Mouse (Mus musculus) MEL (cell line): ENCODE results near the gene Gm17359. TPM values are rescaled to one million over a fixed set of nuclear protein-coding genes. Genes with fewer than 3 reads are reported as not detected.

Experiments
- DNase-seq: peaks from one replicate; pipeline ENCODE4 v3.0.0; 2011; ENCODE audit warnings: low read depth, low spot score
- H3K27ac ChIP-seq: 2 replicates; pipeline ENCODE4 v1.5.1; 2012; ENCODE audit warnings: low read depth, mild to moderate bottlenecking, control low read depth, low read length, moderate library complexity; ENCODE audit not compliant: control insufficient read depth
- H3K27me3 ChIP-seq, 2 experiments: fragments of 150-350 bp in 1 of 2; sonication (generic) in 1 of 2; 2 replicates each; pipeline ENCODE4 v1.6.1; 2012; ENCODE audit warnings: low read length in 2 of 2, mild to moderate bottlenecking in 2 of 2, improper control_type of control experiment in 1 of 2, moderate library complexity in 1 of 2; ENCODE audit not compliant: insufficient read depth in 2 of 2, control insufficient read depth in 1 of 2
- H3K36me3 ChIP-seq, 2 experiments: 2 replicates each; pipeline ENCODE4 v1.6.1; 2012 to 2014; ENCODE audit warnings: low read length in 2 of 2, improper control_type of control experiment in 1 of 2, inconsistent platforms in 1 of 2, mild to moderate bottlenecking in 1 of 2; ENCODE audit not compliant: insufficient read depth in 2 of 2, control insufficient read depth in 1 of 2
- H3K4me1 ChIP-seq, 2 experiments: fragments of 150-350 bp in 1 of 2; sonication (generic) in 1 of 2; 2 replicates each; pipeline ENCODE4 v1.6.1; 2012; ENCODE audit warnings: low read length in 2 of 2, improper control_type of control experiment in 1 of 2, mild to moderate bottlenecking in 1 of 2; ENCODE audit not compliant: insufficient read depth in 2 of 2, control insufficient read depth in 1 of 2
- H3K4me3 ChIP-seq, 2 experiments: fragments of 150-350 bp in 1 of 2; sonication (generic) in 1 of 2; 2 replicates each; pipeline ENCODE4 v1.5.1; 2012; ENCODE audit warnings: low read depth in 2 of 2, low read length in 2 of 2, mild to moderate bottlenecking in 2 of 2, moderate library complexity in 2 of 2, control low read depth in 1 of 2, improper control_type of control experiment in 1 of 2; ENCODE audit not compliant: control insufficient read depth in 1 of 2, insufficient read depth in 1 of 2
- H3K79me2 ChIP-seq: 2 replicates; pipeline ENCODE4 v1.6.1; 2012; ENCODE audit warnings: mild to moderate bottlenecking, low read length, moderate library complexity; ENCODE audit not compliant: control insufficient read depth, poor library complexity, insufficient read depth
- H3K9ac ChIP-seq: 2 replicates; pipeline ENCODE4 v1.6.1; 2012; ENCODE audit warnings: low read depth, mild to moderate bottlenecking, control low read depth, low read length, moderate library complexity; ENCODE audit not compliant: control insufficient read depth, poor library complexity, severe bottlenecking
- H3K9me3 ChIP-seq: fragments of 150-350 bp; sonication (generic); replicated peaks from 2 replicates; pipeline ENCODE4 v1.6.1; 2012; ENCODE audit warnings: mild to moderate bottlenecking, low read length, improper control_type of control experiment, moderate library complexity; ENCODE audit not compliant: insufficient read depth
- CTCF ChIP-seq, 3 experiments: IDR thresholded peaks in 2 of 3; conservative IDR thresholded peaks in 1 of 3; 2 replicates each; pipeline ENCODE4 v1.5.1; 2011 to 2012; ENCODE audit warnings: low read length in 3 of 3, low read depth in 2 of 3, mild to moderate bottlenecking in 2 of 3, improper control_type of control experiment in 1 of 3, inconsistent platforms in 1 of 3, mixed read lengths in 1 of 3, moderate library complexity in 1 of 3; ENCODE audit not compliant: control insufficient read depth in 1 of 3, insufficient read depth in 1 of 3, poor library complexity in 1 of 3, severe bottlenecking in 1 of 3
- ELF1 ChIP-seq: IDR thresholded peaks from 2 replicates; pipeline ENCODE4 v1.6.1; 2014; ENCODE audit warnings: low read depth, mild to moderate bottlenecking, inconsistent platforms, low read length, improper control_type of control experiment, moderate library complexity
- ETS1 ChIP-seq: IDR thresholded peaks from 2 replicates; pipeline ENCODE4 v1.6.1; 2012; ENCODE audit warnings: low read depth, mild to moderate bottlenecking, inconsistent platforms, low read length, improper control_type of control experiment, moderate library complexity
- GABPA ChIP-seq: IDR thresholded peaks from 2 replicates; pipeline ENCODE4 v1.6.1; 2012; ENCODE audit warnings: low read depth, mild to moderate bottlenecking, inconsistent platforms, low read length, improper control_type of control experiment, moderate library complexity
- GATA1 ChIP-seq: IDR thresholded peaks from 2 replicates; pipeline ENCODE4 v1.6.1; 2011; ENCODE audit warnings: low read depth, low read length, improper control_type of control experiment
- HCFC1 ChIP-seq: IDR thresholded peaks from 2 replicates; pipeline ENCODE4 v1.6.1; 2012; ENCODE audit warnings: low read depth, mild to moderate bottlenecking, inconsistent platforms, low read length, improper control_type of control experiment, moderate library complexity
- JUND ChIP-seq: IDR thresholded peaks from 2 replicates; pipeline ENCODE4 v1.6.1; 2011; ENCODE audit warnings: low read depth, mild to moderate bottlenecking, improper control_type of control experiment, low read length
- NRF1 ChIP-seq: IDR thresholded peaks from 2 replicates; pipeline ENCODE4 v1.6.1; 2014; ENCODE audit warnings: low read depth, mild to moderate bottlenecking, inconsistent platforms, low read length, improper control_type of control experiment, moderate library complexity; ENCODE audit not compliant: poor library complexity, insufficient read depth, severe bottlenecking
- POLR2A ChIP-seq, 2 experiments: IDR thresholded peaks; 2 replicates each; pipeline ENCODE4 v1.6.1; 2011 to 2012; ENCODE audit warnings: low read length in 2 of 2, mild to moderate bottlenecking in 2 of 2, control low read depth in 1 of 2, improper control_type of control experiment in 1 of 2, low read depth in 1 of 2, moderate library complexity in 1 of 2; ENCODE audit not compliant: control insufficient read depth in 1 of 2, insufficient read depth in 1 of 2, poor library complexity in 1 of 2
- POLR2AphosphoS5 ChIP-seq: IDR thresholded peaks from 2 replicates; pipeline ENCODE4 v1.6.1; 2012; ENCODE audit warnings: low read depth, borderline replicate concordance, mild to moderate bottlenecking, inconsistent platforms, low read length, moderate library complexity, mixed read lengths
- RAD21 ChIP-seq: IDR thresholded peaks from 2 replicates; pipeline ENCODE4 v1.6.1; 2011; ENCODE audit warnings: mild to moderate bottlenecking, low read depth, low read length, improper control_type of control experiment
- RCOR1 ChIP-seq: IDR thresholded peaks from 2 replicates; pipeline ENCODE4 v1.6.1; 2012; ENCODE audit warnings: low read depth, mild to moderate bottlenecking, inconsistent platforms, low read length, improper control_type of control experiment
- TAL1 ChIP-seq: IDR thresholded peaks from 2 replicates; pipeline ENCODE4 v1.6.1; 2012; ENCODE audit warnings: mild to moderate bottlenecking, inconsistent platforms, low read length, moderate library complexity, mixed read lengths
- TBP ChIP-seq: IDR thresholded peaks from 2 replicates; pipeline ENCODE4 v1.8.0; 2011; ENCODE audit warnings: low read depth, low read length, improper control_type of control experiment
- TCF12 ChIP-seq: IDR thresholded peaks from 2 replicates; pipeline ENCODE4 v1.6.1; 2014; ENCODE audit warnings: low read depth, mild to moderate bottlenecking, inconsistent platforms, low read length, improper control_type of control experiment, moderate library complexity
- USF1 ChIP-seq: IDR thresholded peaks from 2 replicates; pipeline ENCODE4 v1.6.1; 2014; ENCODE audit warnings: low read depth, mild to moderate bottlenecking, inconsistent platforms, low read length, improper control_type of control experiment, moderate library complexity
- ZC3H11A ChIP-seq: IDR thresholded peaks from 2 replicates; pipeline ENCODE4 v1.6.1; 2012; ENCODE audit warnings: low read depth, mild to moderate bottlenecking, inconsistent platforms, low read length, improper control_type of control experiment
- ZMIZ1 ChIP-seq: IDR thresholded peaks from 2 replicates; pipeline ENCODE4 v1.6.1; 2012; ENCODE audit warnings: low read depth, mild to moderate bottlenecking, inconsistent platforms, low read length, improper control_type of control experiment, moderate library complexity
- polyA plus RNA-seq, 2 experiments: library from polyadenylated mRNA; stranded (reverse) in 1 of 2; unstranded in 1 of 2; fragments of >175 nt in 1 of 2; fragments of >200 nt in 1 of 2; gene quantifications; 2 replicates each; pipeline versions ENCODE4 v1.2.1 to v1.2.4; 2012; ENCODE audit warnings: low replicate concordance in 2 of 2, low read depth in 1 of 2; ENCODE audit not compliant: insufficient read length in 2 of 2, insufficient read depth in 1 of 2, missing spikeins in 1 of 2
- total RNA-seq: library from RNA; depleted of rRNA; stranded (reverse); fragments of 300-350 nt; gene quantifications from 2 replicates; pipeline ENCODE4 v1.2.3, GENCODE M21; 2012

Gm17359 gene
- total and polyA plus RNA-seq, 3 experiments: 0.15 TPM; not detected in 2

GRCm38 (mm10) chr3:79490102-79490501, 153.6 kb downstream of the Gm17359 start:
- DNase-seq: no peak
- H3K36me3 ChIP-seq: peaks cover 0 to 1% of the 10 kb centered on the region in 2 experiments; a peak in 2 of 4 replicates
- no peaks in the 10 kb centered on the region for H3K79me2 ChIP-seq

GRCm38 (mm10) chr3:79491614-79492013, 155.2 kb downstream of the Gm17359 start:
- DNase-seq: no peak
- peak; percentile 69 for TF ChIP-seq ETS1
- peak; percentile 64 for TF ChIP-seq USF1
- no peak for TF ChIP-seq POLR2AphosphoS5
- TF ChIP-seq RCOR1: no peak
- TF ChIP-seq POLR2A (IDR thresholded peaks at IDR 0.05; ENCODE audit: control insufficient read depth in 1 of 2, insufficient read depth in 1 of 2, low read depth in 1 of 2, low read length in 2 of 2, poor library complexity in 1 of 2): no peak
- TF ChIP-seq JUND: no peak
- no peak for TF ChIP-seq ZMIZ1
- TF ChIP-seq TCF12: no peak
- no peak for TF ChIP-seq TAL1
- peak; percentile 47 for TF ChIP-seq GATA1
- no peak overlapping the region for H3K9ac ChIP-seq
- H3K79me2 ChIP-seq: no peaks in the 10 kb centered on the region
- H3K27ac ChIP-seq: no peak overlapping the region
- H3K27me3 ChIP-seq: no peaks in the 10 kb centered on the region
- no peaks in the 10 kb centered on the region; a peak in 2 of 4 replicates for H3K4me1 ChIP-seq
- H3K36me3 ChIP-seq: peaks cover 0 to 1% of the 10 kb centered on the region in 2 experiments; a peak in 2 of 4 replicates
- no peaks in the 10 kb centered on the region for H3K9me3 ChIP-seq
- no peak overlapping the region for H3K4me3 ChIP-seq

More at GRCm38 (mm10) chr3:79490102-79490501, 153.6 kb downstream of the Gm17359 start:
- no peak for TF ChIP-seq POLR2A (IDR thresholded peaks at IDR 0.05; ENCODE audit: control insufficient read depth in 1 of 2, insufficient read depth in 1 of 2, low read depth in 1 of 2, low read length in 2 of 2, poor library complexity in 1 of 2)
- no peak for TF ChIP-seq POLR2AphosphoS5
- no peak for TF ChIP-seq ELF1
- no peak for TF ChIP-seq NRF1
- no peak for TF ChIP-seq RAD21
- no peak for TF ChIP-seq GABPA
- TF ChIP-seq JUND: no peak
- no peak for TF ChIP-seq TBP
- no peak for TF ChIP-seq CTCF (IDR thresholded peaks at IDR 0.05 in 2 of 3, conservative IDR thresholded peaks at IDR 0.05 in 1 of 3; ENCODE audit: control insufficient read depth in 1 of 3, insufficient read depth in 1 of 3, low read depth in 2 of 3, low read length in 3 of 3, poor library complexity in 1 of 3, severe bottlenecking in 1 of 3)
- no peak for TF ChIP-seq HCFC1
- no peak for TF ChIP-seq ZC3H11A
- no peak for TF ChIP-seq ZMIZ1
- Histone ChIP-seq H3K4me1 (no peaks in the 10 kb centered on the region; a peak in 2 of 4 replicates), H3K27ac (no peak overlapping the region), H3K4me3 (no peak overlapping the region), H3K27me3 (no peaks in the 10 kb centered on the region), H3K9me3 (no peaks in the 10 kb centered on the region), H3K9ac (no peak overlapping the region)
